Mouse (Mus musculus): ENCODE measurements around the gene Kcnk18.

DNA sequence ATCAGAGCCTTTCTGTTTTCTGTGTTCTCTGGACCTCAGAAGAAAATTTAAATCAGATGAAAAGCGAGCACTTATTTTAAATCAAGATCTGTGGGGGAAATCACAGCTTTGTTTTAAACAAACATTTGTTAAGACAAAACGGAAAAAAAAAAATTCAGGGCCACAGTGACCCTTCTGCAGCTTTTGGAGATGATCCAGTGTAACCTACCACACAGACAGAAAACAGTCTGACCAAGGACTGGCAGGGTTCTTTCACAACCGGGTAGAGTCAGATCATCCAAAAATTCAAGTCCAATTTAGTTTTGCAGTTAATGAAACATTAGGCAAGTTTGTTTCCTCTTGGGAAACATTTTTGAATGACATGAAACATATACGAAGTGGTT, 27.9 kb upstream of the Kcnk18 start:
- no peak for TF ChIP-seq CTCF (IDR thresholded peaks at IDR 0.05; ENCODE audit: insufficient read depth, low read length)
- TF ChIP-seq POLR2A (IDR thresholded peaks at IDR 0.05; ENCODE audit: borderline replicate concordance, extremely low read depth, low read depth, low read length): no peak

All from lung, adult 2 months (tissue).